Mouse (Mus musculus): ENCODE results near the gene Tbc1d30.

DNA sequence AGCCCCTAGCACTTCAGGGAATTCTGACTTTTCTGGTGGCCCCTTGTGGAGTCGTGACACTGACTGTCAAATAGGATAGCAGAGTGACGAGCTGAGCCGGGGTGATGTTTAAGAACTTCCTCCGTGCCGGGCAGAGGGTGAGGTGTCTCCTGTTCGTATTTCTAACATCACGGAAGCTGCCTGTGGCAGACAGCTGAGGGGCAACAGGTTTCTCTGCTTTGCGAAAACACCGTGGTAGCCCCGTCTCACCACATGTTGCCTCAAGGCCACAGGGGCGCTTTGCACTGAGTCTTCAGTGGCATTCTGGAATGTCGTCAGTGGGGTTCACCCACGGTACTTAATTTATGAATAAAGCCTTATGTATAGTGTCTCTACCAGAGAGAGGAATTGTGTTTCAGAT lies 16.2 kb upstream of the Tbc1d30 start:
- TF ChIP-seq TAL1 (IDR thresholded peaks at IDR 0.05; ENCODE audit: low read length) (no peak), GATA1 (IDR thresholded peaks at IDR 0.05; ENCODE audit: low read length) (no peak)
